Mouse (Mus musculus) forebrain, embryonic 14.5 days (tissue): ENCODE data around the gene Nrsn2. TPM values are rescaled to one million over a fixed set of nuclear protein-coding genes. Genes with fewer than 3 reads are reported as not detected.

Experiments
- ATAC-seq: fragments of 200-750 bp; cut with Nextera tagmentation; 2 replicates; pipeline ENCODE4 v1.8.0; 2017; ENCODE audit warnings: mild to moderate bottlenecking, moderate library complexity
- DNase-seq: peaks from one replicate; pipeline ENCODE4 v3.0.0-alpha.2; 2015; ENCODE audit warnings: low spot score
- H3K27ac ChIP-seq: fragments of 300-500 bp; sonication (generic); 2 replicates; pipeline ENCODE4 v1.5.1; 2014; ENCODE audit warnings: low read depth, mild to moderate bottlenecking, control low read depth, low read length, moderate library complexity
- H3K27me3 ChIP-seq: fragments of 300-500 bp; sonication (generic); replicated peaks from 2 replicates; pipeline ENCODE4 v1.6.1; 2014; ENCODE audit warnings: low read length, control low read depth, mixed read lengths; ENCODE audit not compliant: control insufficient read depth, insufficient read depth
- H3K36me3 ChIP-seq: fragments of 300-500 bp; sonication (generic); 2 replicates; pipeline ENCODE4 v1.6.1; 2014; ENCODE audit warnings: low read length, control low read depth; ENCODE audit not compliant: control insufficient read depth, insufficient read depth
- H3K4me1 ChIP-seq: fragments of 300-500 bp; sonication (generic); 2 replicates; pipeline ENCODE4 v1.6.1; 2014; ENCODE audit warnings: antibody characterized with exemption, low read length, control low read depth; ENCODE audit not compliant: control insufficient read depth, insufficient read depth
- H3K4me2 ChIP-seq: fragments of 300-500 bp; sonication (generic); 2 replicates; pipeline ENCODE4 v1.6.1; 2014; ENCODE audit warnings: mild to moderate bottlenecking, control low read depth, low read length
- H3K4me3 ChIP-seq: fragments of 300-500 bp; sonication (generic); 2 replicates; pipeline ENCODE4 v1.5.1; 2014; ENCODE audit warnings: low read depth, low read length, control low read depth
- H3K9ac ChIP-seq: fragments of 300-500 bp; sonication (generic); 2 replicates; pipeline ENCODE4 v1.6.1; 2014; ENCODE audit warnings: mild to moderate bottlenecking, low read length, control low read depth, moderate library complexity
- H3K9me3 ChIP-seq: fragments of 300-500 bp; sonication (generic); replicated peaks from 2 replicates; pipeline ENCODE4 v1.6.1; 2016; ENCODE audit warnings: low read length, control low read depth, mixed read lengths; ENCODE audit not compliant: control insufficient read depth
- WGBS: fragments of 180-500 bp; shearing (Covaris S2); extraction: QIAGEN DNeasy Blood & Tissue Kit; methylation state at CpG from one replicate; pipeline ENCODE4 v1.1.7; 2014; 5-methylcytosine and 5-hydroxymethylcytosine counted together
- polyA plus RNA-seq: library from polyadenylated mRNA; unstranded; fragments of >200 nt; fragmentation: Nextera tagmentation; extraction: Ambion mirVana; gene quantifications from 2 replicates; pipeline ENCODE4 v1.2.1, GENCODE M21; 2014

The Nrsn2 gene
- polyA plus RNA-seq, 1 experiment from 2014 or later = 18.9 TPM

GRCm38 (mm10) chr2:152327980-152328379, 48.5 kb downstream of the Nrsn2 start:
- DNase-seq = no peak
- H3K9me3 ChIP-seq = no peaks in the 10 kb centered on the region
- peaks cover 10% of the 10 kb centered on the region for H3K4me1 ChIP-seq
- peaks cover 58% of the 10 kb centered on the region for H3K36me3 ChIP-seq
- WGBS = 86% methylated on average over 5 of the region's 5 CpGs
- no peak for ATAC-seq
- H3K27me3 ChIP-seq = no peaks in the 10 kb centered on the region
- H3K4me2 ChIP-seq = no peak overlapping the region
- no peak overlapping the region for H3K27ac ChIP-seq
- no peak overlapping the region for H3K4me3 ChIP-seq
- H3K9ac ChIP-seq = no peak overlapping the region

GRCm38 (mm10) chr2:152326654-152327053, 49.8 kb downstream of the Nrsn2 start:
- no peak for ATAC-seq
- Histone ChIP-seq H3K36me3 (peaks cover 71% of the 10 kb centered on the region), H3K9me3 (no peaks in the 10 kb centered on the region), H3K4me3 (no peak overlapping the region), H3K27ac (no peak overlapping the region), H3K27me3 (no peaks in the 10 kb centered on the region), H3K9ac (no peak overlapping the region), H3K4me2 (no peak overlapping the region), H3K4me1 (peaks cover 10% of the 10 kb centered on the region)
- 90% methylated on average over 8 of the region's 8 CpGs for WGBS
- no peak for DNase-seq

GRCm38 (mm10) chr2:152326157-152326556, 50.3 kb downstream of the Nrsn2 start:
- DNase-seq = no peak
- whole genome bisulfite sequencing = 90% methylated on average over 13 of the region's 13 CpGs
- Histone ChIP-seq H3K27me3 (no peaks in the 10 kb centered on the region), H3K27ac (no peak overlapping the region), H3K4me1 (peaks cover 5% of the 10 kb centered on the region), H3K9me3 (no peaks in the 10 kb centered on the region), H3K4me3 (no peak overlapping the region), H3K36me3 (peaks cover 76% of the 10 kb centered on the region), H3K4me2 (no peak overlapping the region), H3K9ac (no peak overlapping the region)
- ATAC-seq = no peak

- 91% methylated on average over 3 of the region's 3 CpGs for WGBS
These were observed 51.6 kb downstream of the Nrsn2 start for GRCm38 (mm10) chr2:152324842-152325241.

GRCm38 (mm10) chr2:152323971-152324370, 52.5 kb downstream of the Nrsn2 start:
- DNase-seq (no peak), ATAC-seq (no peak)
- H3K4me1 ChIP-seq = no peaks in the 10 kb centered on the region
- no peak overlapping the region for H3K4me3 ChIP-seq
- WGBS = 94% methylated on average over 14 of the region's 14 CpGs
- no peaks in the 10 kb centered on the region for H3K27me3 ChIP-seq
- H3K4me2 ChIP-seq = no peak overlapping the region
- no peaks in the 10 kb centered on the region for H3K9me3 ChIP-seq
- H3K36me3 ChIP-seq = peaks cover 85% of the 10 kb centered on the region
- H3K9ac ChIP-seq = no peak overlapping the region
- no peak overlapping the region for H3K27ac ChIP-seq

More at GRCm38 (mm10) chr2:152324842-152325241, 51.6 kb downstream of the Nrsn2 start:
- Histone ChIP-seq H3K4me2 (no peak overlapping the region), H3K9me3 (no peaks in the 10 kb centered on the region), H3K27me3 (no peaks in the 10 kb centered on the region), H3K36me3 (peaks cover 81% of the 10 kb centered on the region), H3K27ac (no peak overlapping the region), H3K4me3 (no peak overlapping the region), H3K4me1 (no peaks in the 10 kb centered on the region), H3K9ac (no peak overlapping the region)
- DNase-seq (no peak), ATAC-seq (no peak)

- ATAC-seq (no peak), DNase-seq (no peak)
- H3K4me1 ChIP-seq = no peaks in the 10 kb centered on the region
- H3K27me3 ChIP-seq = no peaks in the 10 kb centered on the region
- no peaks in the 10 kb centered on the region for H3K9me3 ChIP-seq
- no peak overlapping the region for H3K4me3 ChIP-seq
- H3K4me2 ChIP-seq = no peak overlapping the region
- no peak overlapping the region for H3K9ac ChIP-seq
- WGBS = 96% methylated on average over 6 of the region's 6 CpGs
- H3K27ac ChIP-seq = no peak overlapping the region
- H3K36me3 ChIP-seq = peaks cover 96% of the 10 kb centered on the region
These were observed 54.2 kb downstream of the Nrsn2 start for GRCm38 (mm10) chr2:152322198-152322597.

- no peaks in the 10 kb centered on the region for H3K27me3 ChIP-seq
- no peaks in the 10 kb centered on the region for H3K9me3 ChIP-seq
- peaks cover 96% of the 10 kb centered on the region for H3K36me3 ChIP-seq
- H3K27ac ChIP-seq = no peak overlapping the region
- no peak overlapping the region for H3K9ac ChIP-seq
- DNase-seq (no peak), ATAC-seq (no peak)
- H3K4me3 ChIP-seq = no peak overlapping the region
- WGBS = 85% methylated on average over 5 of the region's 5 CpGs
- no peaks in the 10 kb centered on the region for H3K4me1 ChIP-seq
- no peak overlapping the region for H3K4me2 ChIP-seq
These were observed 54.9 kb downstream of the Nrsn2 start for GRCm38 (mm10) chr2:152321558-152321957.

Other genes starting within 250 kb of the Nrsn2 start
- gene Tcf15, start 233.1 kb downstream of the Nrsn2 start, polyA plus RNA-seq = 1.1 and 1.7 TPM in 2 replicates
- 162 and 168 TPM in 2 replicates for gene Csnk2a1, start 149.8 kb downstream of the Nrsn2 start, polyA plus RNA-seq
- gene Tbc1d20, start 82.8 kb downstream of the Nrsn2 start, polyA plus RNA-seq = 18.4 and 20.2 TPM in 2 replicates
- 80.7 and 97.1 TPM in 2 replicates for gene Rbck1, start 44.0 kb downstream of the Nrsn2 start, polyA plus RNA-seq
- gene Trib3, start 32.6 kb downstream of the Nrsn2 start, polyA plus RNA-seq = 0.24 and 0.79 TPM in 2 replicates
- 18.2 and 21.8 TPM in 2 replicates for gene Sox12, start 21.4 kb upstream of the Nrsn2 start, polyA plus RNA-seq
- gene Zcchc3, start 38.4 kb upstream of the Nrsn2 start, polyA plus RNA-seq = 17.3 and 18.2 TPM in 2 replicates
- gene 6820408C15Rik, start 38.9 kb upstream of the Nrsn2 start, polyA plus RNA-seq = 2.3 and 2.8 TPM in 2 replicates
- not detected in 2 replicates for gene Defb23, start 88.0 kb upstream of the Nrsn2 start, polyA plus RNA-seq
- not detected in 2 replicates for gene Defb20, start 100.4 kb upstream of the Nrsn2 start, polyA plus RNA-seq
- gene Defb22, start 113.5 kb upstream of the Nrsn2 start, polyA plus RNA-seq = not detected in 2 replicates
- gene Defb26, start 135.1 kb upstream of the Nrsn2 start, polyA plus RNA-seq = not detected in 2 replicates
- not detected in 2 replicates for gene Defb28, start 141.6 kb upstream of the Nrsn2 start, polyA plus RNA-seq
- not detected in 2 replicates for gene Defb29, start 163.5 kb upstream of the Nrsn2 start, polyA plus RNA-seq
- gene Gm17416, start 192.7 kb upstream of the Nrsn2 start, polyA plus RNA-seq = not detected in 2 replicates
- not detected in 2 replicates for gene Defb21, start 196.1 kb upstream of the Nrsn2 start, polyA plus RNA-seq
- not detected in 2 replicates for gene Defb19, start 203.7 kb upstream of the Nrsn2 start, polyA plus RNA-seq
- gene Defb45, start 222.8 kb upstream of the Nrsn2 start, polyA plus RNA-seq = not detected in 2 replicates
- not detected in 2 replicates for gene Defb36, start 227.7 kb upstream of the Nrsn2 start, polyA plus RNA-seq
- gene Defb25, start 246.4 kb upstream of the Nrsn2 start, polyA plus RNA-seq = not detected in 2 replicates